Mouse (Mus musculus) stomach, postnatal 0 days (tissue): ENCODE data around the gene Mafg. TPM values are rescaled to one million over a fixed set of nuclear protein-coding genes. Genes with fewer than 3 reads are reported as not detected.
"Not testable (repeated sequence)": the region's sequence is repeated elsewhere in the genome, so short reads cannot be mapped to it uniquely, and the experiment has no call there.

Experiments
- ATAC-seq: fragments of 200-750 bp; cut with Nextera tagmentation; 2 replicates; pipeline ENCODE4 v1.8.0; 2017; ENCODE audit not compliant: low FRiP score, low TSS enrichment
- DNase-seq: peaks from one replicate; pipeline ENCODE4 v3.0.0-alpha.2; 2016; ENCODE audit warnings: low spot score
- H3K27ac ChIP-seq: fragments of 300-500 bp; sonication (generic); replicated peaks from 2 replicates; pipeline ENCODE4 v1.5.1; 2014; ENCODE audit warnings: mild to moderate bottlenecking, control low read depth
- H3K27me3 ChIP-seq: fragments of 300-500 bp; sonication (generic); 2 replicates; pipeline ENCODE4 v1.6.1; 2014; ENCODE audit warnings: low read length; ENCODE audit not compliant: control insufficient read depth, insufficient read depth
- H3K36me3 ChIP-seq: fragments of 300-500 bp; sonication (generic); 2 replicates; pipeline ENCODE4 v1.6.1; 2014; ENCODE audit warnings: low read length, mixed read lengths; ENCODE audit not compliant: control insufficient read depth, insufficient read depth
- H3K4me1 ChIP-seq: fragments of 300-500 bp; sonication (generic); replicated peaks from 2 replicates; pipeline ENCODE4 v1.6.1; 2014; ENCODE audit warnings: antibody characterized with exemption; ENCODE audit not compliant: control insufficient read depth, insufficient read depth
- H3K4me2 ChIP-seq: fragments of 300-500 bp; sonication (generic); replicated peaks from 2 replicates; pipeline ENCODE4 v1.6.1; 2014; ENCODE audit warnings: low read depth, mild to moderate bottlenecking, control low read depth, moderate library complexity
- H3K4me3 ChIP-seq: fragments of 300-500 bp; sonication (generic); 2 replicates; pipeline ENCODE4 v1.5.1; 2014; ENCODE audit warnings: low read depth, low read length, control low read depth
- H3K9ac ChIP-seq: fragments of 300-500 bp; sonication (generic); 2 replicates; pipeline ENCODE4 v1.6.1; 2014; ENCODE audit warnings: mild to moderate bottlenecking, low read length, control low read depth, mixed read lengths
- H3K9me3 ChIP-seq: fragments of 300-500 bp; sonication (generic); 2 replicates; pipeline ENCODE4 v1.6.1; 2016; ENCODE audit warnings: low read length; ENCODE audit not compliant: control insufficient read depth
- CTCF ChIP-seq: IDR thresholded peaks from 2 replicates; pipeline ENCODE4 v1.5.1; 2016; ENCODE audit warnings: antibody characterized with exemption, low read depth, mild to moderate bottlenecking, moderate library complexity
- EP300 ChIP-seq: optimal IDR thresholded peaks from 2 replicates; pipeline ENCODE3; 2016; ENCODE audit warnings: antibody characterized with exemption
- WGBS: fragments of 180-500 bp; shearing (Covaris S2); extraction: QIAGEN DNeasy Blood & Tissue Kit; methylation state at CpG from one replicate; pipeline ENCODE4 v1.1.7; 2014; 5-methylcytosine and 5-hydroxymethylcytosine counted together
- polyA plus RNA-seq: library from polyadenylated mRNA; unstranded; fragments of >200 nt; fragmentation: Nextera tagmentation; extraction: Ambion mirVana; gene quantifications from 2 replicates; pipeline ENCODE4 v1.2.1, GENCODE M21; 2015

Mafg gene
- polyA plus RNA-seq: 21.0 and 21.3 TPM in 2 replicates

- 10% methylated on average over 58 of the region's 58 CpGs for WGBS
- no peaks in the 10 kb centered on the region for H3K27me3 ChIP-seq
- peaks cover 8% of the 10 kb centered on the region for H3K4me1 ChIP-seq
- peak within 1 kb of the TSS; percentile 94 for H3K9ac ChIP-seq
- peak within 1 kb of the TSS; percentile 89 for H3K4me3 ChIP-seq
- H3K27ac ChIP-seq: peak within 1 kb of the TSS; percentile 97
- peak; percentile 83 for ATAC-seq
- peak; percentile 97 for DNase-seq
- H3K9me3 ChIP-seq: no peaks in the 10 kb centered on the region
- no peaks in the 10 kb centered on the region for H3K36me3 ChIP-seq
- H3K4me2 ChIP-seq: peak within 1 kb of the TSS; percentile 82
- TF ChIP-seq CTCF (no peak), EP300 (no peak)
Measured at GRCm38 (mm10) chr11:120633520-120634343, at the start of gene Mafg. TSS of gene Mafg (minus strand) at chr11:120633600.

- 86% methylated on average over 5 of the region's 5 CpGs for WGBS
- no peak overlapping the region for H3K9ac ChIP-seq
Measured at GRCm38 (mm10) chr11:120682683-120683082, 49.3 kb upstream of the Mafg start.

GRCm38 (mm10) chr11:120679909-120680308 lies 46.5 kb upstream of the Mafg start:
- ATAC-seq: peak; percentile 68
- H3K9ac ChIP-seq: no peak overlapping the region
- WGBS: 78% methylated on average over 3 of the region's 3 CpGs
- no peaks in the 10 kb centered on the region for H3K4me1 ChIP-seq
- DNase-seq: peak; percentile 58
- no peaks in the 10 kb centered on the region for H3K27me3 ChIP-seq
- H3K36me3 ChIP-seq: 0 out of 2 replicates have a peak, but pooled peaks cover 3% of the 10 kb centered on the region
- H3K9me3 ChIP-seq: no peaks in the 10 kb centered on the region
- H3K4me3 ChIP-seq: no peak overlapping the region
- no peak overlapping the region for H3K4me2 ChIP-seq
- no peak for TF ChIP-seq EP300
- TF ChIP-seq CTCF: peak; percentile 72
- no peak overlapping the region for H3K27ac ChIP-seq

More at GRCm38 (mm10) chr11:120682683-120683082, 49.3 kb upstream of the Mafg start:
- Histone ChIP-seq H3K4me1 (peaks cover 4% of the 10 kb centered on the region; the same call in 1 of the 2 replicates), H3K4me3 (no peak overlapping the region), H3K27me3 (no peaks in the 10 kb centered on the region), H3K9me3 (no peaks in the 10 kb centered on the region), H3K27ac (no peak overlapping the region), H3K4me2 (no peak overlapping the region), H3K36me3 (peaks cover under 1% of the 10 kb centered on the region; the same call in 1 of the 2 replicates)
- no peak for ATAC-seq
- no peak for DNase-seq
- TF ChIP-seq EP300: no peak
- no peak for TF ChIP-seq CTCF

- H3K4me3 ChIP-seq: no peak overlapping the region
- no peak overlapping the region for H3K27ac ChIP-seq
- WGBS: 86% methylated on average over 4 of the region's 4 CpGs
- H3K4me1 ChIP-seq: peaks cover 6% of the 10 kb centered on the region; the same call in 1 of the 2 replicates
- H3K9me3 ChIP-seq: no peaks in the 10 kb centered on the region
- no peak for ATAC-seq
- no peak for TF ChIP-seq CTCF
- no peak overlapping the region for H3K4me2 ChIP-seq
- 0 out of 2 replicates have a peak, but pooled peaks cover 3% of the 10 kb centered on the region for H3K36me3 ChIP-seq
- no peaks in the 10 kb centered on the region for H3K27me3 ChIP-seq
- no peak overlapping the region for H3K9ac ChIP-seq
- DNase-seq: no peak
Measured at GRCm38 (mm10) chr11:120676951-120677350, 43.6 kb upstream of the Mafg start.

- not testable (repeated sequence) for H3K27me3 ChIP-seq, ATAC-seq
- 86% methylated on average over 4 of the region's 5 CpGs for WGBS
Measured at GRCm38 (mm10) chr11:120675875-120676274, 42.5 kb upstream of the Mafg start.

GRCm38 (mm10) chr11:120673594-120674122 lies 40.3 kb upstream of the Mafg start:
- 33% methylated on average over 12 of the region's 12 CpGs for WGBS
- Histone ChIP-seq H3K36me3 (0 out of 2 replicates have a peak, but pooled peaks cover 3% of the 10 kb centered on the region), H3K4me1 (peaks cover 6% of the 10 kb centered on the region; the same call in 1 of the 2 replicates), H3K27ac (peak overlapping the region; percentile 91), H3K9me3 (no peaks in the 10 kb centered on the region), H3K27me3 (no peaks in the 10 kb centered on the region), H3K4me2 (peak overlapping the region; percentile 76), H3K9ac (peak overlapping the region; percentile 79), H3K4me3 (peak overlapping the region; percentile 76)
- TF ChIP-seq CTCF (no peak), EP300 (no peak)
- DNase-seq (no peak), ATAC-seq (peak; percentile 53)

More at GRCm38 (mm10) chr11:120675875-120676274, 42.5 kb upstream of the Mafg start:
- not testable (repeated sequence) for DNase-seq, H3K9ac ChIP-seq, H3K4me1 ChIP-seq, H3K4me2 ChIP-seq, H3K36me3 ChIP-seq, H3K4me3 ChIP-seq, H3K27ac ChIP-seq, H3K9me3 ChIP-seq
